Comparison of ENCODE assay signal across 9 mouse cellular contexts in the genomic region with DNA sequence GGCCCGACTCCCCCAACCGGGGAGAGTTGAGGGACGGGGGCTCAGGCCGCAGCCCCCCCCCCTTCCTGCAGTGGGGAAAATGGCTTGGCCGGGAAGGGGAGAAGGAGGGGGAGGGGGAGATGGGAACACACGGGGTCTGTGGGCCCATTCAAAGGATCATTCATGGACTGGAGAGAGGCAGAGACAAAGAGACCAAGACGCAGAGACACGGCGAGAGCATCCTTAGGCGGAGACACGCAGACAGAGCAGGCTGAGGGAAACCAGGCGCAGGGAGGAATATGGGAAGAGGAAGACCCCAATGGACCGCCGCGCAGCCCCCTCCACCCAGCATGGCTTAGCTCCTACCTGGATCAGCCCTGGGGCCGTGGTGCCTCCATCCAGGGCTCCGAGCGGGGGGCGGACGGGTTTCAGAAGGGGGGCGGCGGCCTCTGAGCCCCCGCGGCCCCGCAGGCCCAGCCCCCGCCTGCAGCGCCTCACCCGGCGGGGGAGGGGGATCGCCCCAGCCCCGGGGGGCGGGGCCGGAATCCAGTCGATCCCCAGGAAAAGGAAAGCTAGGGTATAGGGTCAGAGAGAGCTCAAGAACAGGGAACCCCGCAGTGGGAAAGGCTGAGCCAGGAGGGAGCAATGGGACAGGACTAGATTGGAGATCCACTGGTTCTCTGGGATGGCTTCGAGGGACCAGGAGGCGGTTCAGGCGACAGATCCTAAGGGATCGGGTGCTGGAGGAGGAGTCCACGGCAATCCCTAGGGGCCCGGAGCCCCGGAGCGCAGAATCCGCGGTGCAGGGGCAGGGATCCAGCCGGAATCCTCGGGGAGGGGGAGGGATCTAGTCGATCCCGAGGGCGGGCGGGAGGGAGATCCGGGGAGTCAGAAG. TPM values are rescaled to one million over a fixed set of nuclear protein-coding genes. Genes with fewer than 3 reads are reported as not detected.
DNase-seq lines count a peak whose midpoint lies in the region; ATAC-seq and TF ChIP-seq lines count a peak whose summit lies in the region.
"Had no signal": no experiment of that assay in that cellular context is flagged by ENCODE, and none has a peak within 500 bp of the region (broad histone marks: within the 10 kb centered on the region; RNA-seq: fewer than 3 reads in every experiment).

No protein-coding gene starts in this region.

- TF ChIP-seq POLR2A in bone marrow, adult 2 months (IDR thresholded peaks at IDR 0.05; ENCODE audit: borderline replicate concordance, control insufficient read depth, low read depth, low read length), result no peak

- H3K27me3 ChIP-seq in forebrain, embryonic 14.5 days (replicated peaks; ENCODE audit: control insufficient read depth, insufficient read depth, low read length), result no peaks in the 10 kb centered on the region
- peaks cover 46% of the 10 kb centered on the region for H3K27me3 ChIP-seq in hindbrain, embryonic 10.5 days (ENCODE audit: insufficient read depth, poor library complexity, severe bottlenecking)
- H3K27me3 ChIP-seq in midbrain, embryonic 14.5 days (ENCODE audit: control insufficient read depth, insufficient read depth, low read length), result no peaks in the 10 kb centered on the region

- peaks cover 21% of the 10 kb centered on the region for H3K36me3 ChIP-seq in forebrain, embryonic 14.5 days (ENCODE audit: control insufficient read depth, insufficient read depth, low read length)
- peaks cover 22% of the 10 kb centered on the region for H3K36me3 ChIP-seq in hindbrain, embryonic 10.5 days
- peaks cover 20% of the 10 kb centered on the region for H3K36me3 ChIP-seq in midbrain, embryonic 14.5 days (ENCODE audit: control insufficient read depth, insufficient read depth, low read length)

- intact Hi-C loops in left cerebral cortex, adult 2 months (cut with DNase I), result loop anchor here (1.0 to 5.0 kb wide), 5 partner anchors 34 to 155 kb away; a partner anchor contains a TSS

- peak; percentile 3 for ATAC-seq in forebrain, embryonic 14.5 days
- ATAC-seq in midbrain, embryonic 14.5 days (ENCODE audit: low FRiP score, low TSS enrichment), result peak; percentile 6; the same call in 1 of the 2 replicates
- no peak for ATAC-seq in granulocyte monocyte progenitor cell, adult 5-6 weeks (replicated peaks; ENCODE audit: poor library complexity, severe bottlenecking)

- WGBS in bone marrow, adult 2 months, result 4% methylated on average over 52 of the region's 52 CpGs
- WGBS in forebrain, embryonic 14.5 days, result 0% methylated on average over 46 of the region's 52 CpGs
- under 1% methylated on average over 52 of the region's 52 CpGs for WGBS in hindbrain, embryonic 10.5 days
- WGBS in midbrain, embryonic 14.5 days, result under 1% methylated on average over 52 of the region's 52 CpGs

- H3K27ac ChIP-seq in bone marrow, adult 2 months (ENCODE audit: control insufficient read depth, insufficient read depth, low read depth, low read length, poor library complexity), result no peak overlapping the region
- peak overlapping the region; percentile 95 for H3K27ac ChIP-seq in forebrain, embryonic 14.5 days (ENCODE audit: low read depth, low read length)
- peak overlapping the region; percentile 95 for H3K27ac ChIP-seq in hindbrain, embryonic 10.5 days
- H3K27ac ChIP-seq in left cerebral cortex, adult 2 months, result peak overlapping the region; percentile 95
- H3K27ac ChIP-seq in midbrain, embryonic 14.5 days (replicated peaks; ENCODE audit: low read depth, low read length), result peak overlapping the region; percentile 96

- peak; percentile 29 to 44 for DNase-seq in lung, adult 18-20 months
- no peak for DNase-seq in lung, postnatal 36 days
- DNase-seq in forebrain, embryonic 14.5 days (ENCODE audit: low spot score), result peak; percentile 67
- DNase-seq in hindbrain, embryonic 10.5 days (ENCODE audit: low spot score), result peak; percentile 56
- DNase-seq in left cerebral cortex, adult 2 months (ENCODE audit: extremely low spot score in 1 of 2, low spot score in 2 of 2), result peak; percentile 59 to 62
- peak; percentile 72 for DNase-seq in midbrain, embryonic 14.5 days

- H3K9me3 ChIP-seq in forebrain, embryonic 14.5 days (replicated peaks; ENCODE audit: control insufficient read depth, low read length), result no peaks in the 10 kb centered on the region
- H3K9me3 ChIP-seq in hindbrain, embryonic 10.5 days, result no peaks in the 10 kb centered on the region
- H3K9me3 ChIP-seq in midbrain, embryonic 14.5 days (ENCODE audit: control insufficient read depth, low read length), result no peaks in the 10 kb centered on the region

- peak overlapping the region; percentile 1 for H3K4me3 ChIP-seq in bone marrow, adult 2 months (replicated peaks; ENCODE audit: control insufficient read depth, low read depth, low read length)
- H3K4me3 ChIP-seq in forebrain, embryonic 14.5 days (ENCODE audit: low read depth, low read length), result peak overlapping the region; percentile 90
- H3K4me3 ChIP-seq in hindbrain, embryonic 10.5 days, result peak overlapping the region; percentile 89
- H3K4me3 ChIP-seq in left cerebral cortex, adult 2 months, result peak overlapping the region; percentile 67
- peak overlapping the region; percentile 94 for H3K4me3 ChIP-seq in midbrain, embryonic 14.5 days (replicated peaks; ENCODE audit: low read depth, low read length)

- H3K4me1 ChIP-seq in bone marrow, adult 2 months (ENCODE audit: control insufficient read depth, insufficient read depth, low read length), result peaks cover 2% of the 10 kb centered on the region
- H3K4me1 ChIP-seq in forebrain, embryonic 14.5 days (ENCODE audit: control insufficient read depth, insufficient read depth, low read length), result peaks cover 30% of the 10 kb centered on the region
- peaks cover 58% of the 10 kb centered on the region for H3K4me1 ChIP-seq in hindbrain, embryonic 10.5 days (replicated peaks)
- H3K4me1 ChIP-seq in midbrain, embryonic 14.5 days (ENCODE audit: control insufficient read depth, insufficient read depth, low read length), result peaks cover 34% of the 10 kb centered on the region

- no peak for TF ChIP-seq CTCF in bone marrow, adult 2 months (IDR thresholded peaks at IDR 0.05; ENCODE audit: control insufficient read depth, insufficient read depth, low read length)
- TF ChIP-seq CTCF in left cerebral cortex, adult 2 months (IDR thresholded peaks at IDR 0.05), result no peak

- peak overlapping the region; percentile 96 for H3K4me2 ChIP-seq in forebrain, embryonic 14.5 days (ENCODE audit: low read length)
- peak overlapping the region; percentile 99 for H3K4me2 ChIP-seq in midbrain, embryonic 14.5 days (ENCODE audit: low read length)

- peak overlapping the region; percentile 98 for H3K9ac ChIP-seq in forebrain, embryonic 14.5 days (ENCODE audit: low read length)
- H3K9ac ChIP-seq in midbrain, embryonic 14.5 days (replicated peaks; ENCODE audit: low read length), result peak overlapping the region; percentile 95

RNA-seq across cellular contexts. Expression of a gene that starts 0.6 kb away (rescaled TPM):
- 5.3 and 6.0 TPM in 2 replicates for polyA plus RNA-seq in bone marrow, adult 2 months (2011; ENCODE audit: insufficient read depth, insufficient read length, low replicate concordance, missing spikeins)
- polyA plus RNA-seq in forebrain, embryonic 14.5 days (2014; fragmentation: Nextera tagmentation; extraction: Ambion mirVana), result 15.7 and 18.4 TPM in 2 replicates
- 5.8 and 9.1 TPM in 2 replicates for polyA plus RNA-seq in hindbrain, embryonic 10.5 days (2016; fragmentation: Nextera tagmentation; extraction: Ambion mirVana)
- 100 to 1,000 TPM; 236 to 243 TPM for total RNA-seq in left cerebral cortex, adult 2 months (2021)
- polyA plus RNA-seq in midbrain, embryonic 14.5 days (2014; fragmentation: Nextera tagmentation; extraction: Ambion mirVana), result 25.1 and 32.4 TPM in 2 replicates
- total RNA-seq in granulocyte monocyte progenitor cell, adult 5-6 weeks (2014; fragmentation: Nextera tagmentation), result 13.5 and 33.1 TPM in 2 replicates
- total RNA-seq in granulocyte monocyte progenitor cell, adult 5-6 weeks (2017), result 4.0 and 7.4 TPM in 2 replicates

RNA-seq across cellular contexts. Expression of a gene that starts 1.4 kb away (rescaled TPM):
- 180 and 202 TPM in 2 replicates for polyA plus RNA-seq in bone marrow, adult 2 months (2011; ENCODE audit: insufficient read depth, insufficient read length, low replicate concordance, missing spikeins)
- polyA plus RNA-seq in forebrain, embryonic 14.5 days (2014; fragmentation: Nextera tagmentation; extraction: Ambion mirVana), result 307 and 386 TPM in 2 replicates
- polyA plus RNA-seq in hindbrain, embryonic 10.5 days (2016; fragmentation: Nextera tagmentation; extraction: Ambion mirVana), result 312 and 362 TPM in 2 replicates
- total RNA-seq in left cerebral cortex, adult 2 months (2021), result 100 to 1,000 TPM; 113 to 126 TPM
- polyA plus RNA-seq in midbrain, embryonic 14.5 days (2014; fragmentation: Nextera tagmentation; extraction: Ambion mirVana), result 313 and 417 TPM in 2 replicates
- 294 and 359 TPM in 2 replicates for total RNA-seq in granulocyte monocyte progenitor cell, adult 5-6 weeks (2014; fragmentation: Nextera tagmentation)
- 118 and 164 TPM in 2 replicates for total RNA-seq in granulocyte monocyte progenitor cell, adult 5-6 weeks (2017)

RNA-seq across cellular contexts. Expression of a gene that starts 9.2 kb away (rescaled TPM):
- 38.3 and 50.9 TPM in 2 replicates for polyA plus RNA-seq in bone marrow, adult 2 months (2011; ENCODE audit: insufficient read depth, insufficient read length, low replicate concordance, missing spikeins)
- polyA plus RNA-seq in forebrain, embryonic 14.5 days (2014; fragmentation: Nextera tagmentation; extraction: Ambion mirVana), result 44.3 and 49.0 TPM in 2 replicates
- 85.3 and 88.7 TPM in 2 replicates for polyA plus RNA-seq in hindbrain, embryonic 10.5 days (2016; fragmentation: Nextera tagmentation; extraction: Ambion mirVana)
- total RNA-seq in left cerebral cortex, adult 2 months (2021), result 10 to 100 TPM; 19.5 to 22.5 TPM
- 41.3 and 51.9 TPM in 2 replicates for polyA plus RNA-seq in midbrain, embryonic 14.5 days (2014; fragmentation: Nextera tagmentation; extraction: Ambion mirVana)
- total RNA-seq in granulocyte monocyte progenitor cell, adult 5-6 weeks (2014; fragmentation: Nextera tagmentation), result 108 and 109 TPM in 2 replicates
- 24.9 and 25.2 TPM in 2 replicates for total RNA-seq in granulocyte monocyte progenitor cell, adult 5-6 weeks (2017)

RNA-seq across cellular contexts. Expression of a gene that starts 15.0 kb away (rescaled TPM):
- not detected in 2 replicates for polyA plus RNA-seq in bone marrow, adult 2 months (2011; ENCODE audit: insufficient read depth, insufficient read length, low replicate concordance, missing spikeins)
- 0.39 TPM in 1 of 2 replicates, not detected in the other for polyA plus RNA-seq in forebrain, embryonic 14.5 days (2014; fragmentation: Nextera tagmentation; extraction: Ambion mirVana)
- polyA plus RNA-seq in hindbrain, embryonic 10.5 days (2016; fragmentation: Nextera tagmentation; extraction: Ambion mirVana), result 0.34 TPM in 1 of 2 replicates, not detected in the other
- total RNA-seq in left cerebral cortex, adult 2 months (2021), result under 1 TPM; 0.34 to 0.44 TPM
- polyA plus RNA-seq in midbrain, embryonic 14.5 days (2014; fragmentation: Nextera tagmentation; extraction: Ambion mirVana), result 0.49 and 0.85 TPM in 2 replicates
- total RNA-seq in granulocyte monocyte progenitor cell, adult 5-6 weeks (2014; fragmentation: Nextera tagmentation), result not detected in 2 replicates
- not detected in 2 replicates for total RNA-seq in granulocyte monocyte progenitor cell, adult 5-6 weeks (2017)
- total RNA-seq: adrenal gland, adult 18-20 months had no signal

RNA-seq across cellular contexts. Expression of a gene that starts 18.7 kb away (rescaled TPM):
- not detected in 2 replicates for polyA plus RNA-seq in bone marrow, adult 2 months (2011; ENCODE audit: insufficient read depth, insufficient read length, low replicate concordance, missing spikeins)
- not detected in 2 replicates for polyA plus RNA-seq in forebrain, embryonic 14.5 days (2014; fragmentation: Nextera tagmentation; extraction: Ambion mirVana)
- not detected in 2 replicates for polyA plus RNA-seq in hindbrain, embryonic 10.5 days (2016; fragmentation: Nextera tagmentation; extraction: Ambion mirVana)
- not detected for total RNA-seq in left cerebral cortex, adult 2 months (2021)
- polyA plus RNA-seq in midbrain, embryonic 14.5 days (2014; fragmentation: Nextera tagmentation; extraction: Ambion mirVana), result not detected in 2 replicates
- total RNA-seq in granulocyte monocyte progenitor cell, adult 5-6 weeks (2014; fragmentation: Nextera tagmentation), result not detected in 2 replicates
- not detected in 2 replicates for total RNA-seq in granulocyte monocyte progenitor cell, adult 5-6 weeks (2017)
- total RNA-seq: adrenal gland, adult 18-20 months had no signal

Comparison
In these comparisons a context has a peak if more than half of its experiments do, and no peak if none do; other contexts are left out.
1. H3K4me3 ChIP-seq: peak in every context shown above with its lines; median percentile 94 in midbrain, embryonic 14.5 days; 90 in forebrain, embryonic 14.5 days; 89 in hindbrain, embryonic 10.5 days; 67 in left cerebral cortex, adult 2 months; 1 in bone marrow, adult 2 months.